Mouse (Mus musculus): ENCODE data around the gene Krba1. TPM values are rescaled to one million over a fixed set of nuclear protein-coding genes. Genes with fewer than 3 reads are reported as not detected.

The Krba1 gene
- polyA plus RNA-seq, 1 experiment = 2.7 TPM

DNA sequence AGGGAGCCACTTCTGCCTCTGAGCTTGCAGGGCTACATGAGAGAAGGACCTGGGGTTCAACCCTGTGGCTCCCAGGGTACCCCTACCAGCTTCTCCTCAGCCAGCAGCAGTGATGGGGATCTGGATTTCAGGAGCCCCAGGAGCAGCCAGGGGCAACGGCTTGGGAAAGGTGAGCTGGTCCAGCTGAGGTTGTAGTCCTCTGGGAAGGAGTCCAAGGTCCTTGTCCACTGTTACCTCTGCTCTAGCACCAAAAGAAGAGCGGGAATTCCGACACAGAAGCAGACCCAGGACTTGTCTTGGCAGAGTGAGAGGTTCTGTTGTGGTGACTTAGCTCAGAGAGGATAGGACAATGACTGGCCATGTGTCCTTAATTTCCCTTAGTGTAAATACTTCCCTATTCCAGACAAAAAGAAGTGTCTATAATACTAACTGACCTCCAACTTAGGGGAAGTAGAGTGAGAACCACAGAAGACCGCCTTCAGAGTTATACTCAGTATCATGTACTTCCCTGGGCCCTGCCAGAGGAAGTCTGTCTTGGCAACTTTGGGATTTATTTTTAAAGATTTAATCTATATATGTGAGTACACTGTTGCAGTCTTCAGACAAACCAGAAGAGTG, 14.4 kb downstream of the Krba1 start:
- H3ac ChIP-seq (ENCODE audit: control insufficient read depth, insufficient read length, low read depth) = no peak overlapping the region
- no peaks in the 10 kb centered on the region for H3K79me3 ChIP-seq (ENCODE audit: low read depth)
- no peaks in the 10 kb centered on the region for H3K27me3 ChIP-seq (ENCODE audit: control insufficient read depth, insufficient read depth, insufficient read length)
- H3K36me3 ChIP-seq (ENCODE audit: control insufficient read depth, insufficient read depth) = no peaks in the 10 kb centered on the region
- TF ChIP-seq FOSL1 (IDR thresholded peaks at IDR 0.05; ENCODE audit: insufficient read depth, low read length, poor library complexity, severe bottlenecking) = no peak
- no peak for TF ChIP-seq USF1 (IDR thresholded peaks at IDR 0.05; ENCODE audit: low read depth)
- TF ChIP-seq MAX (IDR thresholded peaks at IDR 0.05) = no peak
- TF ChIP-seq CTCF (IDR thresholded peaks at IDR 0.05; ENCODE audit: control insufficient read depth, insufficient read depth, insufficient read length) = no peak
- TF ChIP-seq MYOG (IDR thresholded peaks at IDR 0.05; ENCODE audit: control insufficient read depth, extremely low read depth, insufficient read length) = no peak
- no peak for TF ChIP-seq MYOD1 (IDR thresholded peaks at IDR 0.05; ENCODE audit: control insufficient read depth, insufficient read length, low read depth)
- no peak for TF ChIP-seq CEBPB (IDR thresholded peaks at IDR 0.05; ENCODE audit: low read depth)
- no peaks in the 10 kb centered on the region for H3K79me2 ChIP-seq (ENCODE audit: control insufficient read depth, insufficient read depth)
- no peak overlapping the region for H3K4me3 ChIP-seq (ENCODE audit: insufficient read depth, poor library complexity, severe bottlenecking)

DNA sequence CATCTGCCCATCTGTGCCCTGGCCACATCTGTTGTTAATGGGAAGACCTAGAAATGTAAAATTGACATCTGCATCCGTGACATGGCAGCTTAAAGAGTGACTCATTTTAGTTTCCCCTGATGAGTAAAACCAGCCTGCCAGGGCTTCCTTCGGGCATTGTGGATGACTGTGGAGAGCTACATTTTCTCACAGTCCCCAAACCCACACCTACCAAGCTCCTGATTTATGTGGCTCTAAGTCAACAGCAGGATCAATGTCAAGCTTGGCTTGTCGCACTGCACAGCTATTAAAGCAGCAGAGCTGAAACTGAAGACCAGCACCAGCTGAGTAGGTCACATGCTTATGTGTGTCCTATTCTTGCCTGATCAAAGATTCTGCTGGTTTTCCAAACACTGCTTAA, 15.2 kb downstream of the Krba1 start:
- Histone ChIP-seq H3K79me2 (ENCODE audit: control insufficient read depth, insufficient read depth) (no peaks in the 10 kb centered on the region), H3K79me3 (ENCODE audit: low read depth) (no peaks in the 10 kb centered on the region), H3ac (ENCODE audit: control insufficient read depth, insufficient read length, low read depth) (no peak overlapping the region), H3K27me3 (ENCODE audit: control insufficient read depth, insufficient read depth, insufficient read length) (no peaks in the 10 kb centered on the region), H3K4me3 (ENCODE audit: insufficient read depth, poor library complexity, severe bottlenecking) (no peak overlapping the region), H3K36me3 (ENCODE audit: control insufficient read depth, insufficient read depth) (no peaks in the 10 kb centered on the region)
- TF ChIP-seq FOSL1 (IDR thresholded peaks at IDR 0.05; ENCODE audit: insufficient read depth, low read length, poor library complexity, severe bottlenecking) (no peak), CEBPB (IDR thresholded peaks at IDR 0.05; ENCODE audit: low read depth) (no peak), USF1 (IDR thresholded peaks at IDR 0.05; ENCODE audit: low read depth) (no peak), MYOG (IDR thresholded peaks at IDR 0.05; ENCODE audit: control insufficient read depth, extremely low read depth, insufficient read length) (no peak), MAX (IDR thresholded peaks at IDR 0.05) (no peak), CTCF (IDR thresholded peaks at IDR 0.05; ENCODE audit: control insufficient read depth, insufficient read depth, insufficient read length) (no peak)

DNA sequence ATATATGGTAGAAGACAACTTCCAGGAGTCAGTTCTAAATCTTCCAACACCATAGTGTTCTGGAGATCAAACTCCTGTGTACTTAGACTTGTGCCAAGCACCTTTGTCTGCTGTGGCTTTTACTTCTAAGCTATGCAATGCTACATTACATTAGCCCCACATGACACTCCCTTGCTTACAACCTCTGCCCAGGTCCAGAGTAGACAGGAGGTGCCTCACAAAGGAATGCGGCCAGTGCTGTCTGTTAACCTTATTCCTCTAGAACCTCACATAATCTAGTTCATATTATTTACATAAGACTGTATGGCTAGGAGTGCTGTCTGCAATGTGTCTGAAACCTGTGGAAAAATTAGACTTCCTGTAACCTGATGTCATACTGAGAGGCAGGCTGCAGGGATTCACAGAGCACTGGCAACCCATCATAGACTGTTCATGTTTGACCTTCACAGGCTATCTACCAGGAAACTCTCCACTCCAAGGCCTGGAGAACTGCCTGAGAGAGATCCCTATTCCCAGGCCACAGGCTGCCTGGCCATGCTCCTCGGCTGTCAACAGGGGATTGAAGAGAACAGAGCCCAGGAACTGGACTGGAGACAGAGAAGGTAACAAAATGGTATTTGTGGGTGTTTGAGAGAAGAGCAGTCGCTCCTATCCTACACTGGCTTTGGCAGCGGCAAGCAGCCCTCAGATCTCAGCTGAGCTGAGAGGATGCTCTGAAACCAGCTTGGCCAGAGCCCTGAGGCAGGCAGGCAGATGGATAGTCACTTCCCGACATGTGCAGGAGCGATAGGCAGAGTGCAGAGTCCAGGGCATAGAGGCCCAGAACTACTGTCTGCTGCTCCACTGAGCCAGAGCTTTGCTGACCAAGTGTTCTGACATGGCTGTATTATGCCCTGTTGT, 16.1 kb downstream of the Krba1 start:
- Histone ChIP-seq H3K79me3 (ENCODE audit: low read depth) (no peaks in the 10 kb centered on the region), H3K79me2 (ENCODE audit: control insufficient read depth, insufficient read depth) (no peaks in the 10 kb centered on the region), H3K4me3 (ENCODE audit: insufficient read depth, poor library complexity, severe bottlenecking) (no peak overlapping the region), H3K27me3 (ENCODE audit: control insufficient read depth, insufficient read depth, insufficient read length) (no peaks in the 10 kb centered on the region), H3ac (ENCODE audit: control insufficient read depth, insufficient read length, low read depth) (no peak overlapping the region), H3K36me3 (ENCODE audit: control insufficient read depth, insufficient read depth) (no peaks in the 10 kb centered on the region)
- no peak for TF ChIP-seq CEBPB (IDR thresholded peaks at IDR 0.05; ENCODE audit: low read depth)
- TF ChIP-seq MYOD1 (IDR thresholded peaks at IDR 0.05; ENCODE audit: control insufficient read depth, insufficient read length, low read depth) = no peak

DNA sequence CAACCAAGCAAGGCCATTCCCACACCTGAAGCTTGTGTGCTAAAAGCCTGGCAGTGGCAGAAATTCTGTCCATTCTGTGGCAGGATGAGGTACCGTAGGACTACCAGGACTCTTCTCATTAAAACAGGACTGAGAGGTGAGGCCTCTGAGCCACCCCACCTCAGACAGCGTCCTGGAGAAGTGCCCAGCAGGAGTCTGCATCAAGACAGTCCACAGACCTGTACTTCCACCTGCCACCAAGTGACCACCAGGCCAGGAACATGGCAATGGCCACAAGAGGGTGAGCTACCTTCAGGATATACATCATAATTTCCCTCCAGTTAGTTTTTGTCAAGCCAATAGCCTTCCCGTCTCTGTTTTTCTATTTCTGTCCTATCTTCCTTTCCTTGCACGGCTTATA, 16.8 kb downstream of the Krba1 start:
- H3K36me3 ChIP-seq (ENCODE audit: control insufficient read depth, insufficient read depth) = no peaks in the 10 kb centered on the region
- no peak overlapping the region for H3K4me3 ChIP-seq (ENCODE audit: insufficient read depth, poor library complexity, severe bottlenecking)
- no peaks in the 10 kb centered on the region for H3K27me3 ChIP-seq (ENCODE audit: control insufficient read depth, insufficient read depth, insufficient read length)
- H3K79me3 ChIP-seq (ENCODE audit: low read depth) = no peaks in the 10 kb centered on the region
- no peaks in the 10 kb centered on the region for H3K79me2 ChIP-seq (ENCODE audit: control insufficient read depth, insufficient read depth)
- no peak overlapping the region for H3ac ChIP-seq (ENCODE audit: control insufficient read depth, insufficient read length, low read depth)
- no peak for TF ChIP-seq FOSL1 (IDR thresholded peaks at IDR 0.05; ENCODE audit: insufficient read depth, low read length, poor library complexity, severe bottlenecking)
- TF ChIP-seq CTCF (IDR thresholded peaks at IDR 0.05; ENCODE audit: control insufficient read depth, insufficient read depth, insufficient read length) = no peak
- TF ChIP-seq MYOD1 (IDR thresholded peaks at IDR 0.05; ENCODE audit: control insufficient read depth, insufficient read length, low read depth) = no peak

DNA sequence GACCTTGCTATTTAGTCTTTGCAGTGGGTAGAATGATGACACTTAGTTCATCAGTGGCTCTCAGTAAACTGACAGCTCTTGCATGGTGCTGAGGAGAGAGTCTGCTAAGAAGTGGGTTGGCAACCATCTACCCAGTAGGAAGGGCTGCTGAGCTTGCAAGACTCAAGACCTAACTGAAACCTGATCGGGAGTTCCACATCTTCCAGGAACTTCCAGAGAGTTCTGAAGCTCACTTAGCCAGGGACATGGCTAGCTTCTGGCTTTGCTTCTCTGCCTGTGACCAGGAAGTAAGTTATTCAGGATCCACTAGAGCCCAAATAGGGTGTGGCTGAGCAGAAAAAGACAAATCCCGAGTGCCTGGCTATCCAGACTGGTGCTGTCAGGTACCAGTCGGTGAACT, 17.3 kb downstream of the Krba1 start:
- Histone ChIP-seq H3K4me3 (ENCODE audit: insufficient read depth, poor library complexity, severe bottlenecking) (no peak overlapping the region), H3K79me3 (ENCODE audit: low read depth) (no peaks in the 10 kb centered on the region), H3K79me2 (ENCODE audit: control insufficient read depth, insufficient read depth) (no peaks in the 10 kb centered on the region), H3K36me3 (ENCODE audit: control insufficient read depth, insufficient read depth) (no peaks in the 10 kb centered on the region), H3K27me3 (ENCODE audit: control insufficient read depth, insufficient read depth, insufficient read length) (no peaks in the 10 kb centered on the region), H3ac (ENCODE audit: control insufficient read depth, insufficient read length, low read depth) (no peak overlapping the region)
- TF ChIP-seq MYOD1 (IDR thresholded peaks at IDR 0.05; ENCODE audit: control insufficient read depth, insufficient read length, low read depth) (no peak), CTCF (IDR thresholded peaks at IDR 0.05; ENCODE audit: control insufficient read depth, insufficient read depth, insufficient read length) (no peak), MAX (IDR thresholded peaks at IDR 0.05) (no peak), USF1 (IDR thresholded peaks at IDR 0.05; ENCODE audit: low read depth) (no peak), MYOG (IDR thresholded peaks at IDR 0.05; ENCODE audit: control insufficient read depth, extremely low read depth, insufficient read length) (no peak), CEBPB (IDR thresholded peaks at IDR 0.05; ENCODE audit: low read depth) (no peak), FOSL1 (IDR thresholded peaks at IDR 0.05; ENCODE audit: insufficient read depth, low read length, poor library complexity, severe bottlenecking) (no peak)

DNA sequence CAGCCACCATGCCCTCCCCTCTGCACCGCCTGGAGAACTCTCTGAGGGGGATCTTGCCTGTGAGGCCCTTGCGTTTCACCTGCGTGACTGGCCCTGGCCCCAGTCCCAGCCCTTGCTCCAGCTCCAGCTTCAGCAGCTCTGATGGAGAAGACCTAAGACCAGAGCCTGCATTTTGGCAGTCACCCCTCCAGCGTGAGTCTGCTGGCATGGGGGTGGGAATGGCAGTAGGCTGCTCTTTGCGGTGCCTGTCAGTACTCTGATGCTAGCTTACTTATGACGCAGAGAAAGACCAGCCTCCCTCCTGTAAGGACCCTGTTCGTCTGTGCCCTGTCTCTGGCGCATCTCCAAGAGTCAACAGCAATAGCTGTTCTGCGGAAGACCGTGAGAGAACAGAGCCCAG, 17.7 kb downstream of the Krba1 start:
- no peaks in the 10 kb centered on the region for H3K79me2 ChIP-seq (ENCODE audit: control insufficient read depth, insufficient read depth)
- no peaks in the 10 kb centered on the region for H3K36me3 ChIP-seq (ENCODE audit: control insufficient read depth, insufficient read depth)
- H3K27me3 ChIP-seq (ENCODE audit: control insufficient read depth, insufficient read depth, insufficient read length) = no peaks in the 10 kb centered on the region
- no peak overlapping the region for H3ac ChIP-seq (ENCODE audit: control insufficient read depth, insufficient read length, low read depth)
- H3K4me3 ChIP-seq (ENCODE audit: insufficient read depth, poor library complexity, severe bottlenecking) = no peak overlapping the region
- H3K79me3 ChIP-seq (ENCODE audit: low read depth) = no peaks in the 10 kb centered on the region
- TF ChIP-seq CTCF (IDR thresholded peaks at IDR 0.05; ENCODE audit: control insufficient read depth, insufficient read depth, insufficient read length) = no peak
- TF ChIP-seq MYOD1 (IDR thresholded peaks at IDR 0.05; ENCODE audit: control insufficient read depth, insufficient read length, low read depth) = no peak
- no peak for TF ChIP-seq MYOG (IDR thresholded peaks at IDR 0.05; ENCODE audit: control insufficient read depth, extremely low read depth, insufficient read length)
- TF ChIP-seq FOSL1 (IDR thresholded peaks at IDR 0.05; ENCODE audit: insufficient read depth, low read length, poor library complexity, severe bottlenecking) = no peak
- no peak for TF ChIP-seq CEBPB (IDR thresholded peaks at IDR 0.05; ENCODE audit: low read depth)
- no peak for TF ChIP-seq MAX (IDR thresholded peaks at IDR 0.05)
- no peak for TF ChIP-seq USF1 (IDR thresholded peaks at IDR 0.05; ENCODE audit: low read depth)
